Comparison of ENCODE assay signal across 8 mouse cellular contexts in the genomic region with DNA sequence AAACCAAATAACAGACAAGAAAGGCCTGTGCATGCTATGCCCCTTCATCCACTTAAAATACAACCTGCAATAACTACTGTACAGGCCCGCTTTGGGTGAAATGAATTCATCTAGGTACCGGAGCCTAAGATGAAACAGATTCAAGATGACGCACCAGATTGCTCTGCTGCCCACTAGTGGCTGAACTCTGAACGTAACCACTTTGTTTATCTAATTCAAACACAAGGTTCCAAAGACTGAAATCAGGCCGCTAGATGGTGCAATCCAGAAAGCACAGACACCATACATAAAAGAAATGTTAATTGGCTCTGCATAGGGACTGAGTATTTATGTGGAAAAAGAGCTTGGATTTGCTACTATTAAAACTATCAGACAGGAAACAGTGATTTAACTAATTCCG. TPM values are rescaled to one million over a fixed set of nuclear protein-coding genes. Genes with fewer than 3 reads are reported as not detected.
A peak's percentile ranks its signal among the peaks of the same experiment; 100 is the strongest.
DNase-seq lines count a peak whose midpoint lies in the region; ATAC-seq and TF ChIP-seq lines count a peak whose summit lies in the region.

No protein-coding gene starts in this region.

- H3K4me3 ChIP-seq in forebrain, embryonic 16.5 days (replicated peaks; ENCODE audit: low read length): no peak overlapping the region
- H3K4me3 ChIP-seq in hindbrain, embryonic 13.5 days: no peak overlapping the region

- in situ Hi-C loops in Patski (cut with MboI; ENCODE audit: low pct_unique_long_range_greater_than_20kb): no loop called here

- peak; percentile 68 for DNase-seq in Patski (ENCODE audit: low read depth, low spot score)
- peak; percentile 86 to 92 for DNase-seq in cerebellum, adult 18-20 months
- DNase-seq in layer of hippocampus, postnatal 14 days (ENCODE audit: low spot score in 2 of 2): peak; percentile 87 to 94
- DNase-seq in lung, postnatal 25 days (ENCODE audit: low spot score): peak; percentile 92
- DNase-seq in retina, postnatal 1 day: peak; percentile 94
- peak; percentile 90 for DNase-seq in urinary bladder, postnatal 14 days (ENCODE audit: low spot score)

- H3K9me3 ChIP-seq in forebrain, embryonic 16.5 days (ENCODE audit: control insufficient read depth, low read length): no peaks in the 10 kb centered on the region
- no peaks in the 10 kb centered on the region for H3K9me3 ChIP-seq in hindbrain, embryonic 13.5 days

- peak; percentile 96 for TF ChIP-seq CTCF in Patski (IDR thresholded peaks at IDR 0.05)

- WGBS in forebrain, embryonic 16.5 days: 27% methylated on average over 6 of the region's 6 CpGs
- WGBS in hindbrain, embryonic 13.5 days: 44% methylated on average over 6 of the region's 6 CpGs

- no peak overlapping the region for H3K9ac ChIP-seq in forebrain, embryonic 16.5 days (replicated peaks; ENCODE audit: low read depth, low read length)
- no peak overlapping the region for H3K9ac ChIP-seq in hindbrain, embryonic 13.5 days

- CTCF ChIA-PET in Patski (lab: Charles Lee): interaction anchor here (0.6 to 3.7 kb wide), 7 partner anchors 9 to 195 kb away, joined by 3 to 35 read pairs (median 5); a partner anchor contains a TSS

- no peak overlapping the region for H3K4me2 ChIP-seq in forebrain, embryonic 16.5 days (ENCODE audit: low read length)
- no peak overlapping the region for H3K4me2 ChIP-seq in hindbrain, embryonic 13.5 days

- ATAC-seq in Patski: peak; percentile 84
- peak; percentile 88 for ATAC-seq in forebrain, embryonic 16.5 days
- peak; percentile 73; the same call in 1 of the 2 replicates for ATAC-seq in hindbrain, embryonic 13.5 days (ENCODE audit: low FRiP score)

- POLR2A ChIA-PET in Patski (lab: Charles Lee): no interaction called here

- H3K36me3 ChIP-seq in forebrain, embryonic 16.5 days (ENCODE audit: control insufficient read depth, insufficient read depth): peaks cover 52% of the 10 kb centered on the region
- H3K36me3 ChIP-seq in hindbrain, embryonic 13.5 days: peaks cover 89% of the 10 kb centered on the region

- H3K27me3 ChIP-seq in Patski: no peaks in the 10 kb centered on the region
- no peaks in the 10 kb centered on the region for H3K27me3 ChIP-seq in forebrain, embryonic 16.5 days (replicated peaks; ENCODE audit: control insufficient read depth, insufficient read depth, low read length)
- H3K27me3 ChIP-seq in hindbrain, embryonic 13.5 days: no peaks in the 10 kb centered on the region

- H3K4me1 ChIP-seq in forebrain, embryonic 16.5 days (replicated peaks; ENCODE audit: control insufficient read depth, insufficient read depth, low read length): no peaks in the 10 kb centered on the region
- no peaks in the 10 kb centered on the region for H3K4me1 ChIP-seq in hindbrain, embryonic 13.5 days (replicated peaks)

- no peak overlapping the region for H3K27ac ChIP-seq in forebrain, embryonic 16.5 days (ENCODE audit: low read length)
- no peak overlapping the region for H3K27ac ChIP-seq in hindbrain, embryonic 13.5 days

RNA-seq across cellular contexts. Expression of a gene that starts 11.9 kb away (rescaled TPM):
- polyA plus RNA-seq in Patski (2021): 54.4 TPM
- polyA plus RNA-seq in forebrain, embryonic 16.5 days (2015; fragmentation: Nextera tagmentation; extraction: Ambion mirVana): 18.7 and 22.9 TPM in 2 replicates
- 17.1 and 17.7 TPM in 2 replicates for polyA plus RNA-seq in hindbrain, embryonic 13.5 days (2015; fragmentation: Nextera tagmentation; extraction: Ambion mirVana)
- total RNA-seq in layer of hippocampus, postnatal 14 days (2021): 10 to 100 TPM; 24.3 to 26.0 TPM

RNA-seq across cellular contexts. Expression of a gene that starts 11.9 kb away (rescaled TPM):
- polyA plus RNA-seq in Patski (2021): 66.2 TPM
- 71.4 and 71.8 TPM in 2 replicates for polyA plus RNA-seq in forebrain, embryonic 16.5 days (2015; fragmentation: Nextera tagmentation; extraction: Ambion mirVana)
- polyA plus RNA-seq in hindbrain, embryonic 13.5 days (2015; fragmentation: Nextera tagmentation; extraction: Ambion mirVana): 66.8 and 68.0 TPM in 2 replicates
- total RNA-seq in layer of hippocampus, postnatal 14 days (2021): 100 to 1,000 TPM; 184 to 187 TPM
